Mouse (Mus musculus) thymus, adult 2 months (tissue): ENCODE measurements at regions not wholly inside any gene's neighbourhood (a gene's known extent, or its start where the extent isn't known, plus 50 kb on each side); places are given as distances from the start of the nearest gene placed in this dataset.

Source experiments
- CTCF ChIP-seq: fragments of 200-500 bp; IDR thresholded peaks from 2 replicates; pipeline ENCODE4 v1.5.1; 2012; ENCODE audit warnings: mild to moderate bottlenecking, control low read depth, low read length, moderate library complexity, borderline replicate concordance; ENCODE audit not compliant: control insufficient read depth, poor library complexity, insufficient read depth; ENCODE audit errors: extremely low read depth
- POLR2A ChIP-seq: fragments of 200-500 bp; IDR thresholded peaks from 2 replicates; pipeline ENCODE4 v1.6.1; 2012; ENCODE audit warnings: mild to moderate bottlenecking, low read length, control low read depth, moderate library complexity; ENCODE audit not compliant: control insufficient read depth, poor library complexity, insufficient read depth; ENCODE audit errors: extremely low read depth

DNA sequence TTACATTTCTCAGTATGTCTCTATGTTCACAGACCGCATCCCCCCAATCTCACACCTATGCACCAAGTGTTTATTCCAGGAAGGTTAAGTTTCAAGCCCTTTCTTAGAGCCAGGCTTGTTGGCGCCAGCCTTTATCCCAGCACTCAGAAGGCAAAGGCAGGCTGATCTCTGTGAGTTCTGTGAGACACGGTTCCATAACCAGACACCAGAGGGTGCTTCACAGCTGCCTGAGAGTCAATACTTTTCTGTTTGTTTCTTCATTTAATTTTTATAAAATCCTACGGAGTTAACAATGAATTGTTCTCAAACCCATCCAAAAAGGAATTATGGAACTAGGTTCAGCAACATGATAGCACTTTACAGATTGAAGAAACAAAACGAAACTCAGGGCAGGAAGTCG, 71.8 kb upstream of the Ak4 start:
- TF ChIP-seq POLR2A (no peak), CTCF (no peak)
